Mouse (Mus musculus) liver, postnatal 0 days (tissue): ENCODE measurements at regions not wholly inside any gene's neighbourhood (a gene's known extent, or its start where the extent isn't known, plus 50 kb on each side); places are given as distances from the start of the nearest gene placed in this dataset.

Experiments used
- ATAC-seq: fragments of 200-750 bp; cut with Nextera tagmentation; 2 replicates; pipeline ENCODE4 v1.8.0; 2017; ENCODE audit warnings: mild to moderate bottlenecking, moderate library complexity
- DNase-seq: peaks from one replicate; pipeline ENCODE4 v3.0.0-alpha.2; 2016
- H3K27ac ChIP-seq: fragments of 300-500 bp; sonication (generic); 2 replicates; pipeline ENCODE4 v1.5.1; 2014; ENCODE audit warnings: antibody characterized with exemption, moderate library complexity, mild to moderate bottlenecking, low read depth
- H3K27me3 ChIP-seq: fragments of 300-500 bp; sonication (generic); 2 replicates; pipeline ENCODE4 v1.6.1; 2014; ENCODE audit warnings: low read length, control low read depth, mixed read lengths; ENCODE audit not compliant: insufficient read depth
- H3K36me3 ChIP-seq: fragments of 300-500 bp; sonication (generic); replicated peaks from 2 replicates; pipeline ENCODE4 v1.6.1; 2014; ENCODE audit warnings: mild to moderate bottlenecking, control low read depth, low read length, moderate library complexity, mixed read lengths; ENCODE audit not compliant: insufficient read depth
- H3K4me1 ChIP-seq: fragments of 300-500 bp; sonication (generic); 2 replicates; pipeline ENCODE4 v1.6.1; 2014; ENCODE audit warnings: antibody characterized with exemption, mild to moderate bottlenecking, control low read depth; ENCODE audit not compliant: insufficient read depth
- H3K4me2 ChIP-seq: fragments of 300-500 bp; sonication (generic); 2 replicates; pipeline ENCODE4 v1.6.1; 2014; ENCODE audit warnings: low read depth, mild to moderate bottlenecking, low read length, moderate library complexity, mixed read lengths
- H3K4me3 ChIP-seq: fragments of 300-500 bp; sonication (generic); 2 replicates; pipeline ENCODE4 v1.5.1; 2014; ENCODE audit warnings: low read depth, low read length
- H3K9ac ChIP-seq: fragments of 300-500 bp; sonication (generic); replicated peaks from 2 replicates; pipeline ENCODE4 v1.6.1; 2014; ENCODE audit warnings: mild to moderate bottlenecking, moderate library complexity
- H3K9me3 ChIP-seq: fragments of 300-500 bp; sonication (generic); 2 replicates; pipeline ENCODE4 v1.6.1; 2016; ENCODE audit warnings: mild to moderate bottlenecking, control low read depth, low read length, mixed read lengths
- CTCF ChIP-seq: sonication (generic); IDR thresholded peaks from 2 replicates; pipeline ENCODE4 v1.5.1; 2016; ENCODE audit warnings: antibody characterized with exemption, low read depth
- EP300 ChIP-seq: IDR thresholded peaks from 2 replicates; pipeline ENCODE4 v1.6.1; 2016; ENCODE audit warnings: antibody characterized with exemption, low read depth, mild to moderate bottlenecking
- WGBS: fragments of 180-500 bp; shearing (Covaris S2); extraction: QIAGEN DNeasy Blood & Tissue Kit; methylation state at CpG from one replicate; pipeline ENCODE4 v1.1.7; 2014; ENCODE audit not compliant: insufficient replicate concordance; 5-methylcytosine and 5-hydroxymethylcytosine counted together

DNA sequence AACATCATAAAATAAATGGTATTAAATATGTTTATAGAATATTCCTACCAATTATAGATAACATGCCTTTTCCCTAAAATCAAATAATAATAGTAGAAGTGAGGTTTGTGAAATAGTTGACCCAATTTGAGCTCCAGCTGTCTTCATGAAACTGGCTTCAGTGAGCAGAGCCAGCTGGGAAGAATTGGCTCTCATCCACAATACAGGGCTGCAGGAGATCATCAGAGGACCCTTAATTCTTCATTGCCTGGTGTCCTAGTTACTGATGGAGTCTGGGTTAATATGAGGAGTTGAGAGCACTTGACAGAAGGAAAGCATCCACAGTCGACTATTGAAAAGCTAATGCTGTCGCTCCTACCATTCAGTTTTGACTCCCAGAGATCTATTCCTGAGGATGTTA is 1124.2 kb downstream of the Fstl5 start:
- no peak overlapping the region for H3K9ac ChIP-seq
- DNase-seq (no peak), ATAC-seq (no peak)
- TF ChIP-seq CTCF (no peak), EP300 (no peak)
- no peaks in the 10 kb centered on the region for H3K4me1 ChIP-seq
- no peak overlapping the region for H3K27ac ChIP-seq
- no peak overlapping the region for H3K4me3 ChIP-seq
- WGBS = 76% methylated on average over 2 of the region's 2 CpGs
- no peaks in the 10 kb centered on the region for H3K27me3 ChIP-seq
- no peaks in the 10 kb centered on the region; the same call in 1 of the 2 replicates for H3K9me3 ChIP-seq
- no peaks in the 10 kb centered on the region for H3K36me3 ChIP-seq
- H3K4me2 ChIP-seq = no peak overlapping the region

DNA sequence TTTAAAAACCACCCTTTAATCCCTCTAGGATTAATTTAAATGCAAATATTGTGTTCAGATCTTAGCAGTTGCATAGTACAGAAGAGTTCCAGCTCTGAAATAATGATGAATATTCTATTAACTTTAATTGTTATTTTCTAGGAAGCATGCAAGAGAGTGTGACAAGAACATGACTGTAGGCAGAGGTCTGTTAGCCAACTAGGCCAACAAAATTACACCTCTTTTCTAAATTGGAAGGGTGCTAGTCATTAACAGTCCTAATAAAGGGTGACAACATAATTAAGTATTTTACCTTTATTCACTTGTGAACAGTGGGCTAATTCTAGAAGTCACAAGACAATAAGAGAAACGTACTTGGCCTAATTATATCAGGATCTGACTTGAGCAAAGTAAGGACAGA is 1151.9 kb downstream of the Fstl5 start:
- Histone ChIP-seq H3K4me3 (no peak overlapping the region), H3K36me3 (no peaks in the 10 kb centered on the region), H3K27me3 (no peaks in the 10 kb centered on the region), H3K27ac (no peak overlapping the region), H3K4me2 (no peak overlapping the region), H3K9me3 (no peaks in the 10 kb centered on the region), H3K9ac (no peak overlapping the region), H3K4me1 (no peaks in the 10 kb centered on the region)
- DNase-seq (no peak), ATAC-seq (no peak)
- TF ChIP-seq EP300 (no peak), CTCF (no peak)
- 53% methylated on average over 1 of the region's 1 CpGs for WGBS
